Mouse (Mus musculus) limb, embryonic 12.5 days (tissue): Measurements from ENCODE around the gene Prex1. TPM values are rescaled to one million over a fixed set of nuclear protein-coding genes. Genes with fewer than 3 reads are reported as not detected.

Experiments used
- ATAC-seq: fragments of 200-750 bp; cut with Nextera tagmentation; 2 replicates; pipeline ENCODE4 v1.8.0; 2017; ENCODE audit warnings: low read depth, moderate TSS enrichment; ENCODE audit not compliant: insufficient number of reproducible peaks, insufficient read depth, low FRiP score, low TSS enrichment
- H3K27ac ChIP-seq: fragments of 300-500 bp; sonication (generic); 2 replicates; pipeline ENCODE4 v1.5.1; 2016; ENCODE audit warnings: mild to moderate bottlenecking, moderate library complexity
- H3K27me3 ChIP-seq: fragments of 300-500 bp; sonication (generic); 2 replicates; pipeline ENCODE4 v1.6.1; 2016; ENCODE audit warnings: mild to moderate bottlenecking, moderate library complexity
- H3K36me3 ChIP-seq: fragments of 300-500 bp; sonication (generic); 2 replicates; pipeline ENCODE4 v1.6.1; 2016; ENCODE audit warnings: mild to moderate bottlenecking, moderate library complexity
- H3K4me1 ChIP-seq: fragments of 300-500 bp; sonication (generic); replicated peaks from 2 replicates; pipeline ENCODE4 v1.6.1; 2016
- H3K4me2 ChIP-seq: fragments of 300-500 bp; sonication (generic); 2 replicates; pipeline ENCODE4 v1.6.1; 2016; ENCODE audit warnings: mild to moderate bottlenecking, moderate library complexity
- H3K4me3 ChIP-seq: fragments of 300-500 bp; sonication (generic); replicated peaks from 2 replicates; pipeline ENCODE4 v1.5.1; 2016; ENCODE audit warnings: mild to moderate bottlenecking
- H3K9ac ChIP-seq: fragments of 300-500 bp; sonication (generic); replicated peaks from 2 replicates; pipeline ENCODE4 v1.6.1; 2016; ENCODE audit warnings: mild to moderate bottlenecking, moderate library complexity
- H3K9me3 ChIP-seq: fragments of 300-500 bp; sonication (generic); 2 replicates; pipeline ENCODE4 v1.6.1; 2016; ENCODE audit warnings: mild to moderate bottlenecking, moderate library complexity
- WGBS: fragments of 180-500 bp; shearing (Covaris S2); methylation state at CpG from one replicate; pipeline ENCODE4 v1.1.7; 2016; 5-methylcytosine and 5-hydroxymethylcytosine counted together
- polyA plus RNA-seq: library from polyadenylated mRNA; unstranded; fragments of >200 nt; fragmentation: Nextera tagmentation; extraction: Ambion mirVana; gene quantifications from 2 replicates; pipeline ENCODE4 v1.2.1, GENCODE M21; 2016

Gene Prex1
- polyA plus RNA-seq, 1 experiment from 2014 or later = 26.5 TPM

- Histone ChIP-seq H3K27ac (0 out of 2 replicates have a peak overlapping the region, but pooled peaks have one; percentile 54), H3K9me3 (no peaks in the 10 kb centered on the region)
These were observed 29.6 kb downstream of the Prex1 start for GRCm38 (mm10) chr2:166683885-166684544.

GRCm38 (mm10) chr2:166682866-166683265 is 30.8 kb downstream of the Prex1 start:
- Histone ChIP-seq H3K9ac (no peak overlapping the region), H3K27ac (peak overlapping the region; percentile 25; the same call in 1 of the 2 replicates), H3K4me2 (no peak overlapping the region), H3K4me3 (no peak overlapping the region), H3K27me3 (no peaks in the 10 kb centered on the region), H3K9me3 (no peaks in the 10 kb centered on the region), H3K4me1 (peaks cover 50% of the 10 kb centered on the region), H3K36me3 (no peaks in the 10 kb centered on the region)
- 38% methylated on average over 4 of the region's 4 CpGs for WGBS
- no peak for ATAC-seq

More at GRCm38 (mm10) chr2:166683885-166684544, 29.6 kb downstream of the Prex1 start:
- H3K4me3 ChIP-seq = no peak overlapping the region
- H3K9ac ChIP-seq = no peak overlapping the region; the same call in 1 of the 2 replicates
- H3K4me2 ChIP-seq = 0 out of 2 replicates have a peak overlapping the region, but pooled peaks have one; percentile 5
- H3K36me3 ChIP-seq = no peaks in the 10 kb centered on the region
- WGBS = 15% methylated on average over 13 of the region's 13 CpGs
- ATAC-seq = no peak
- no peaks in the 10 kb centered on the region for H3K27me3 ChIP-seq
- H3K4me1 ChIP-seq = peaks cover 44% of the 10 kb centered on the region

GRCm38 (mm10) chr2:166678959-166679759 is 34.5 kb downstream of the Prex1 start:
- ATAC-seq = no peak
- H3K36me3 ChIP-seq = no peaks in the 10 kb centered on the region
- H3K9me3 ChIP-seq = no peaks in the 10 kb centered on the region
- no peak overlapping the region for H3K9ac ChIP-seq
- H3K27ac ChIP-seq = no peak overlapping the region
- H3K4me3 ChIP-seq = no peak overlapping the region
- H3K4me2 ChIP-seq = no peak overlapping the region
- peaks cover 62% of the 10 kb centered on the region for H3K4me1 ChIP-seq
- 43% methylated on average over 12 of the region's 13 CpGs for WGBS
- no peaks in the 10 kb centered on the region for H3K27me3 ChIP-seq

DNA sequence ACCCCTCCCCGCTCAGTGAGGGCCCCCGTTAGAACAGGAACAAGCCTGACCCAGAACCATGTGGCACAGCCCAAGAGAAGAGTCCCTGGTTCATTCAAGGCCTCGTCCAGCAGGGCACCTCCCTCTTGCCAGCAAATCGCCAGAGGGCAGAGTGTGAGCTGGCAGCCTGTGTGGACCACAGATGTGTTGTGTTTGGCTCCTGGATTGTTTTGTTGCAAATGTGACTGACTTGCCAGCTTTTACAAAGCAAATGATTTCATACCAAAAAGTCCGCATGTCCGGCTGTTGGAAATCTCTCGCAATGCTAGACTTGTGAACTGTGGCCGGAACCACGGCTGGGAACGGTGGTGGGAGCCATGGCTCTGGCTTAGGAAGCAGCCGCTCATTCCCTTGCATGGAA is 36.7 kb downstream of the Prex1 start:
- no peak for ATAC-seq
- 80% methylated on average over 11 of the region's 11 CpGs for WGBS
- Histone ChIP-seq H3K27me3 (no peaks in the 10 kb centered on the region), H3K36me3 (no peaks in the 10 kb centered on the region), H3K4me1 (peaks cover 44% of the 10 kb centered on the region), H3K9me3 (no peaks in the 10 kb centered on the region), H3K9ac (no peak overlapping the region), H3K27ac (no peak overlapping the region), H3K4me3 (no peak overlapping the region), H3K4me2 (no peak overlapping the region)

DNA sequence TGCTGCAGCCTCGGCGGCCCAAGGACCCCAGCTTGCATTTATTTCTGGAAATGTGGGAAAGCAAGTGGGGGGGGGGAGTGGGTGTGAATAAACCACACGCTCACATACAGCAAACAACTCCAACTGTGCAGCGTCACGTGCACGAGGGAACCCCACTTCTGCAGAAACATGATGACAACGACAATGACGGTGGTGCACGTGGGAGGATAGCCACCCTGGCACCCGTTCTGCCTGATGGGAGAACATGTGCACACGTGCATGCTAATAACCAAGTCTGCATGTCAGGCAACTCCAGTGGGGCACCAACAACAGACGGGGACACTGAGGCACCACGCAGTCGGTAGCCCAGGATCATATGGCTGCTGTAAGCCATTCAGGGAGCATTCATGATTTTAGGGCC is 37.1 kb downstream of the Prex1 start:
- Histone ChIP-seq H3K4me3 (no peak overlapping the region), H3K9me3 (no peaks in the 10 kb centered on the region), H3K4me2 (no peak overlapping the region), H3K36me3 (no peaks in the 10 kb centered on the region), H3K4me1 (peaks cover 48% of the 10 kb centered on the region), H3K27me3 (no peaks in the 10 kb centered on the region), H3K9ac (no peak overlapping the region), H3K27ac (no peak overlapping the region)
- ATAC-seq = no peak
- 85% methylated on average over 14 of the region's 14 CpGs for WGBS

DNA sequence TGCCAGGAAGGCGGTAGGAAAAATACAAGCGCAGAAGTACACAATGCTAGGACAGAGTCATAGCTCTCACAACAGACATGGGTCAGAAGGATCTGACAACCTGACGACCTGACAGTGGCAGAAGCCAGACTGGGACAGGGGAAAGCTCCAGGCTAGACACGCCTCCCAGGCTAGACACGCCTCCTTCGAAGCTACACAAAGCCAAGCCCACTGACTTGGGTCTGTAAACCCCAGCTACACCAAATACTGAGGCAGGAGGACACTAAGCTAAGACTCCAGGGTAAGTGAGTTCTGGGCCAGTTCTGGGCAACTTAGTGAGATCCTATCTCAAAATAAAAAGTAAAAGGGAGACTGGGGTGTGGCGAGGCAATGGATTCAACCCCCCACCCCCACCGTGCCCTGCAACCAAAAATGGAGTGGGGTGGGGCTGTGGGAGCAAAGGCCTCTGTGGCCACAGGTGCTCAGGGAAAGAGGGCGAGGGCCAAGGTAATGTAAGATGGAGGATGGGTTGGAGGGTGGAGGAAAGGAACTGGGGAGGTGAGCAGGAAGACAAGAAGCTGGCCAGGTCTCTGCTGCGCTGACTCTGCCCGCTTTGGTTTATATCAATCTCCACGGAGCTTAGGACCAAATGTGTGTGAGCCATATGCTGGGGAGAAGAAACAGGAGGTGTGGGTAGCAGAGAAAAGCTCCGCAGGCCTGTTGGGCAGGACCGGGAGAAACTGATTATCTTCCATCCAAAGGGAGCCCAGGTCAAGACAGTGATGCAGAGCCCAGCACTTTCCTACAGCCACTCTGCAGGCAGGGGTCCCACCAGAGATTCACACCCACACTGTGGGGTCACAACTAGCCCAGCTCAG is 37.8 kb downstream of the Prex1 start:
- H3K9me3 ChIP-seq = no peaks in the 10 kb centered on the region
- ATAC-seq = no peak
- 45% methylated on average over 14 of the region's 14 CpGs for WGBS
- no peaks in the 10 kb centered on the region for H3K27me3 ChIP-seq
- H3K4me1 ChIP-seq = peaks cover 55% of the 10 kb centered on the region
- no peak overlapping the region for H3K4me2 ChIP-seq
- H3K36me3 ChIP-seq = no peaks in the 10 kb centered on the region
- no peak overlapping the region for H3K9ac ChIP-seq
- no peak overlapping the region for H3K27ac ChIP-seq
- H3K4me3 ChIP-seq = no peak overlapping the region

DNA sequence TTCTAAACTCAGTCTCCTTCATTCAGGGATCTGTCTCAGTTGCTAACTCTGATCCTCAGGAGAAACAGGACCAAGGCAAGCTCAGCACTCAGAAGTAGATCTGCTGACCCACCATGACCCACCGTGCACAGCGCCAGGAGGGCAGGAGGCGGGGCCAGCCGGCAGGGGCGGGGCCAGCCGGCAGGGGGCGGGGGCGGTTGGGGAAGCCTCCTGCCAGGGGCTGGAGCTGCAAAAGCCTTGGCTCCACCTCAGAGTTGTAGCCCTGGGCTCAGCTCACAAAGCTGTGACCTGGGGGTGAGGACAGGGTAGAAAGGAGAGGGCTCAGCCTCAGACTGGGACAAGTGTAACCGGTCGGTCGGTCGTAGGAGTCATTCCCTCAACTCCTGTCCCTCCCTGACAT is 38.9 kb downstream of the Prex1 start:
- Histone ChIP-seq H3K4me3 (no peak overlapping the region), H3K4me2 (no peak overlapping the region), H3K4me1 (peaks cover 60% of the 10 kb centered on the region), H3K36me3 (no peaks in the 10 kb centered on the region), H3K9ac (no peak overlapping the region), H3K27ac (no peak overlapping the region), H3K27me3 (no peaks in the 10 kb centered on the region), H3K9me3 (no peaks in the 10 kb centered on the region)
- no peak for ATAC-seq
- WGBS = 6% methylated on average over 12 of the region's 12 CpGs

- Histone ChIP-seq H3K36me3 (no peaks in the 10 kb centered on the region), H3K4me2 (no peak overlapping the region), H3K4me3 (no peak overlapping the region), H3K27me3 (no peaks in the 10 kb centered on the region), H3K27ac (no peak overlapping the region), H3K4me1 (peaks cover 59% of the 10 kb centered on the region), H3K9me3 (no peaks in the 10 kb centered on the region), H3K9ac (no peak overlapping the region)
- WGBS = 87% methylated on average over 12 of the region's 12 CpGs
- ATAC-seq = no peak
These were observed 39.7 kb downstream of the Prex1 start for GRCm38 (mm10) chr2:166673951-166674350.

DNA sequence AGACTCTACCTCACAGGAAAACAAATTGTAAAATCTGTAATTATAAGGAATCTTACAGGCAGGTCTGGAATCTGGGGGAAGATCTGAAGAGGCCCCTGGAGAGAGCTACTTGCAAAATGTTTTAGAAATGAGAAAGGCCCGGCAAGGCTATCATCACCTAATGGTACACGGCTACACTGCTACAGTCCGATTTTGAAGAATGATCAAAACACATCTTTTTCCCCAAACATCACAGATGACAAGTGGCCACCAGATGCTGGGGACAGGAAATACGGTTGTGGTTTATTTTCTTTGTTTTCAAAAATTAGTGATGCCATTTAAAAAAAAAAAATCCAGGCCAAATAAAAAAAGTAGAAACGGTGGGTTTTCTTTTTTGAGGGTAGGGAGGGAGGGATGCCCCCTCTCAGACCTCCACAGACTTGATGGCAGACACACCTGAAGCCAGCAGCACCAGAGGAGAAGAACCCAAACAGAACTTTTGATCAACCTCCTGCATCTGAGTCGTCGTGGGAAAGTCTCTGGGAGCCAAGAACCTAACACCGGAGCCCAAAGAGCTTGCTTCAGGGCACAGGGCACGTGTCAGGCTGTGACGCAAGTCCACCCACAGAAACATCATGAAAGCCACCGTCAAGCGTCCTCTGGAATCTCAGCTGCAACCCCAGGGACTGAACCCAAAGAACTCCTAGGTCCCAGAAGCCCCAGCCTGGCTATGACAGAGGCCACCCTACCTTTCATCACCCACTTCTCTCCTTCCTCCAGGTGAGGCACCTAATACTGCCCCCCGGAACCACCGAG is 41.3 kb downstream of the Prex1 start:
- no peak overlapping the region for H3K4me3 ChIP-seq
- 0 out of 2 replicates have a peak overlapping the region, but pooled peaks have one; percentile 1 for H3K27ac ChIP-seq
- 78% methylated on average over 14 of the region's 14 CpGs for WGBS
- no peak overlapping the region for H3K4me2 ChIP-seq
- ATAC-seq = no peak
- no peaks in the 10 kb centered on the region for H3K36me3 ChIP-seq
- H3K27me3 ChIP-seq = no peaks in the 10 kb centered on the region
- H3K9ac ChIP-seq = no peak overlapping the region
- peaks cover 69% of the 10 kb centered on the region for H3K4me1 ChIP-seq
- no peaks in the 10 kb centered on the region for H3K9me3 ChIP-seq

- H3K27me3 ChIP-seq = no peaks in the 10 kb centered on the region
- 92% methylated on average over 14 of the region's 14 CpGs for WGBS
- no peaks in the 10 kb centered on the region for H3K9me3 ChIP-seq
- no peak overlapping the region for H3K9ac ChIP-seq
- H3K4me1 ChIP-seq = peaks cover 69% of the 10 kb centered on the region
- ATAC-seq = no peak
- no peak overlapping the region for H3K4me3 ChIP-seq
- H3K27ac ChIP-seq = no peak overlapping the region
- H3K36me3 ChIP-seq = no peaks in the 10 kb centered on the region
- H3K4me2 ChIP-seq = no peak overlapping the region
These were observed 42.0 kb downstream of the Prex1 start for GRCm38 (mm10) chr2:166671614-166672013.
